Mouse (Mus musculus) gastrocnemius, postnatal 25 days (tissue): Measurements from ENCODE around the gene Luc7l3. TPM values are rescaled to one million over a fixed set of nuclear protein-coding genes. Genes with fewer than 3 reads are reported as not detected.

ENCODE experiments used
- DNase-seq: peaks from one replicate; pipeline ENCODE4 v3.0.0; 2022
- total RNA-seq, 2 experiments: library from RNA; stranded (reverse); gene quantifications; 1 replicate in 1 of 2; 2 replicates in 1 of 2; pipeline ENCODE4 v1.2.3; 2021

Luc7l3 gene
- total RNA-seq, 2 experiments from 2014 or later, result 33.9 to 36.3 TPM

DNA sequence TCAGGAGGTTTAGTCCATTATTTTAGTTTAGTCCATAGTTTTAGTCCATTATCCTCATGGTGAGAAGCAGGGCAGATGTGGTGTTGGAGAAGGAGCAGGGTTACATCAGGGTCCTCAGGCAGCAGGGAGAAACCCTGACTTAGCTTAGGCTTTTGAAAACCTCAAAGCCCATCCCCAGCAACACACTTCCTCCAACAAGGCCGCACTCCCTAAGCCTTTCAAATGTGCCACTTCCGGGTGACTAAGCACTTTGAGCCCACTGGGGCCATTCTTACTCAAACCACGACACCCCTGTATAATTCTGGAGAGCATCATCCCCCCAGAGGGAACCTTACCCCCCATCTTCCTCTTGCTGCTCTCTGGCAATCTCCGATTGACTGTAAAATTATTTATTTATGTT is 62.0 kb downstream of the Luc7l3 start:
- no peak for DNase-seq

DNA sequence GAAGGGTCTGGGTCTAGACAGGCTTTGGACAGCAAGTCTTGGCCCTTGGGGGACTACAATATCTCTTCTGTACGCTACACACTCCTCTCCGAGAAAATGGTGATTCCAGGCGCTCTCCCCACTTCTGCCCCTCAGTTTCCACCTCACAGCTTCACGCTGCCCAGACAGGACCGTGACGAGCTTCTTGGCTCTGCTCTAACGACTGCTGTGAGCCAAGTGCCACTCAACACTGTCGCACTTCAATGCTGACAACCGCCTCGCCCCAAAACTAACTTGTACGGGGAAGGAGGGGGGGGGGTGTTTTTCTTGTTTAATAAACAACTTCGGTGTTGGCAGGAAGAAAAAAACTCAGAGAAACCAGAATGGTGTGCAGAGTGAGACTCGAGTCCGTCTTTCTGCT is 63.8 kb downstream of the Luc7l3 start:
- DNase-seq, result no peak

DNA sequence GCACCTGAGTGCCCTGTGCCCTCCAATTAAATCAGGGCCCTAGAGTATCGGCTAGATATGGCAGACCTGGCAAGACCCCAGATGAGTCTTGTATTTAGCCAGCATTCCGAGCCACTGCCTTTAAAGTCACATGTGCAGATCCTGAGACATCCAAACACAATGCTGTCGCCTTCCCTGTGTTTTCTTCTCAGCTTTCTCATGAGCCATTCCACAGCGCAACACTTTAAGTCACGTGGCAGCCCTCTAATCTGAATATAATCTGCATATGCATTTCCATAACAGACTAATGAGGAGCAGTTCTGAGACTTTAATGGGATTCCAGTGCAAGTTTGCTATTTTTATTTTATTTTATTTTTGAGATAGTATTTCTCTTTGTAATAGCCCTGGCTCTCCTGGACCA is 66.1 kb downstream of the Luc7l3 start:
- DNase-seq, result no peak

DNA sequence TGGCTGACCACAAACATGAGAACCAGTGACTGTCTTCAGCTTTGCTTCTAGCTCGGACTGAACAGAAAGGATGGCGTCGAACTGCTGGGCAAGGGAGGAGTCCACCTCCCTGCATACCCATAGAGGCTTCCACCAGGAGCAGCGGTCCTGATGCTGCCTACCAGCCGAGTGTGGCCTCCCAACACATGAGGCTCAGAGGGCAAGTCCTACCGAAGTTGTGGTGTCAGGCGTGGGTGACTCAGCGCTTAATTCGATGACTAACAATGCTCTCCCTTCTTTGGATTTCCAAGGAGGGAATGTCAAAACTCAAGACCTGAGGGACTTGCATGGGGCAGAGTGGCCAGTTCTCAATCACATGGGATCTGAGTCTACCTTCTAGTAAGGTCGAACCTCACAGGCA is 68.1 kb downstream of the Luc7l3 start:
- DNase-seq, result no peak

DNA sequence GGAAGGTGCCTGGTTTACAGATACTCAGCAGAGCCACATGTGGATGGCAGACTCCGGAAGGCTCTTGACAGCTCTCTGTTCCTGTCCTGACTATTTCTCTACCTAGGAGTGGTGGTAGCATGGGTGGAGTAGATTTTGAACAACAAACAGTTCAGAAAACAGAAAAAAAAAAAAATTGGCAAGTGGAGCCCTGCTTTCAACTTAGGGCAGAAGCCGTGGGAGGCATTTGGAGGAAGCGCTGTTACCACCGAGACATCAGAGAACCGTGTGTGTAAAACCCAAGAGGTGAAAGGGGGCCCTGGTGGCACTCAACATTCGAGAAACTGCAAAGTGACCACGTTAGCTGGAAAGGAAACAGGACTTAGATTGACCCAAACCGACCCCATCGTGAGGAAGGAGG is 68.6 kb downstream of the Luc7l3 start:
- no peak for DNase-seq

DNA sequence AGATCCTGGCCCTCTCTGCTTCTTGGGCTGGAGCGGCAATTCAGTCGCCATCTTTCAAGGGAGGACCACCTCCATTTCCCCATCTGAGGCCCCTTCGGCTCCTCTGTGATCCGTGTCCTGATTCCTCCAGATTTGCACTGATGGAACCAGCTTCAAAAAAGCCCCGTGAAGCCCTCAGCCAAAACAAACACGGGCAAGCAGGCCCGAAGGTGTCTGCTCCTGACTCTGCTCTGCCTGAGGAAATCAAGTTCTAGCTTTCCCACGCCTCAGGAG is 75.1 kb downstream of the Luc7l3 start:
- no peak for DNase-seq

DNA sequence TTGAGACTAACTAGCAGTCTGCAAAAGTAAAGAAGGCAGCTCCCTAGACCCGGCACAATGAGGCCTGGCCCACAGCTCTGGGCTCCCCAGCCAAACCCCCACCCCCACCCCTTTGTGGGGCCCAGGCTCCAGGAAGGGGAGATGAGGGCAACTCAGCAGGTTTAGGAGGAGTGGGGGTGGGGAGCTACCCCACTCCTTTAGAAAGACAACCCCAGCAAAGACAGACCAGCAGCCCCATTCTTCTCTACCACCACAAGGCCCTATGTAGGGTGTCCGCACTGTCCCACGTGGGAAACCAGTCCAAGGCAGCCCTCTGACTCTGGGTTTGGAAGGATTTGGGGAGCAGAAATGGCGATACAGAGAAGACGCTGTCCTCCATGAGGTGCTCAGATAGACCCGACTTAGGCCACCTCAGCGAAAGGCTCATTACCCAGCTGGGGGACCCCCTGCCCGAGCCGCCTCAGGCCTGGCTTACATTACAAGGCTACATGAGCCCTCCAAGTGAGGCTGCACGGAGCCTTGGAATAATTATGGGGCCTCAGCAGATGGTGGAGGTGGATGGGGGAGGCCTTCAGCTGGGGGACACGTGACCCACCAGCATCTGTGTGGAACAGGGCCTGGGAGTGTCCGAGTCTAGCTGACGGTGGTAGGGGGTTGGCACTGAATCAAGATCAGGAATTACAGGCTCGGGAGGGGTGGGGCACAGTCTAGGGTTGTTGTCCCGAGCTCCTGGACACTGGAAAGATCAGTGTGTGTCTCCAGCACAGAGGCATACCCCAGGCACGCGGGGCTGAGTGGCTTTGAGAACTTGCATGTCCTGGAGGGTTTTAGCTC is 75.6 kb downstream of the Luc7l3 start, which contains the start of gene Wfikkn2:
Wfikkn2 (minus strand) TSS at position 51 of the 834 bp plus-strand sequence.
- DNase-seq, result no peak

DNA sequence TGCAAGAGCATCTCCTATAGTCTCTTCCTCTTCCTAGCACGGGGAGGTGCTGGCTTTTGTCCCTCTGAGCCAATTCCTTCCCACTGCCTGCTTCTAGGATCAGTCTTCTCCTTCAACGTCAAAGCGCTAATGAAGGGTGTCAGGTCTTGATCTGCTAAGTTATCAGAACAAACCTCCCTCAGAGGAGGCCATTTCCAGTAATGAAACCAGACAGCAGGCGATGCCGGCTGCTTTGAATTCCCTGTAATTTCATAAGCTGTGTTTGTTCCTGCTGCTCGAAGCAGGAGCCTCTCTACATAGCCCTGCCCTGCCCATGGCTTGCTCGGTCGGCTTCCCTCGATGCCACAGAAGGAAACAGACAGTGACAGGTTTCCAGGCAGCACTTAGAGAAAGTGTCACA is 77.4 kb downstream of the Luc7l3 start:
- no peak for DNase-seq

DNA sequence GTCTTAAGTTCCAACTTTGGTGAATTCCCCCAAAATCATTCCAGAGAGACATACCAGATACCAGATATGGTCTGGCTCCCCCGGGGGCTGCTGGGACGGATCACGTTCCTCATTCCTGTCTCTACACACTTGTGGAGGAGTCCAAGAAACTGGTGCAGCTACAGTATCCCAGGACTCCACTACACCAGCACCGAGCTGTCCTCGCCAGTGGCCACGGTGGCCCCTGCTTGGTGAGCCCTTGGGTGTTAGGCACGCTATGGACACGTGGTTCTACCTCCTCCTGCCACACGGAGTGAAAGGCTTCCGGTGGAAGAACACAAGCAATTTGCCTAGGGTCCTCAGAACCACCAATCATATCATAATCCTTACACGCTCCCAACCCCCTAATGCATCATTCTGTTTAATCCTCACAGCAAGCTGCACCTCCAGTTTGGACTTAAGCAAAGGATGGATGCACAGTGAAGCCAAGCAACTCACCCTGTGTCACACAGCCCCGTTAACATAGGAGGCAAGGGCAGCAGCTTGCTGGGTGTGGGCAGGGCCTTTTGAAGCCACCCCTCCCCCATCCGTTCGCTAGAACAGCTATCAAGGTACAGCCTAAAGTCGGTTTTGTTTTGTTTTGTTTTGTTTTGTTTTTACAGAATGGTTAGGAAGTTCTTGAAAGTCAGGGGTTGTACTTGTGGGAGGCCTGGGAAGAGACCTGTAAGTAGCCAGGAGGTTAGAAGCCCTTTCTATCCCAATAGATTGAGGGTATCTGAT is 78.2 kb downstream of the Luc7l3 start:
- DNase-seq, result no peak

DNA sequence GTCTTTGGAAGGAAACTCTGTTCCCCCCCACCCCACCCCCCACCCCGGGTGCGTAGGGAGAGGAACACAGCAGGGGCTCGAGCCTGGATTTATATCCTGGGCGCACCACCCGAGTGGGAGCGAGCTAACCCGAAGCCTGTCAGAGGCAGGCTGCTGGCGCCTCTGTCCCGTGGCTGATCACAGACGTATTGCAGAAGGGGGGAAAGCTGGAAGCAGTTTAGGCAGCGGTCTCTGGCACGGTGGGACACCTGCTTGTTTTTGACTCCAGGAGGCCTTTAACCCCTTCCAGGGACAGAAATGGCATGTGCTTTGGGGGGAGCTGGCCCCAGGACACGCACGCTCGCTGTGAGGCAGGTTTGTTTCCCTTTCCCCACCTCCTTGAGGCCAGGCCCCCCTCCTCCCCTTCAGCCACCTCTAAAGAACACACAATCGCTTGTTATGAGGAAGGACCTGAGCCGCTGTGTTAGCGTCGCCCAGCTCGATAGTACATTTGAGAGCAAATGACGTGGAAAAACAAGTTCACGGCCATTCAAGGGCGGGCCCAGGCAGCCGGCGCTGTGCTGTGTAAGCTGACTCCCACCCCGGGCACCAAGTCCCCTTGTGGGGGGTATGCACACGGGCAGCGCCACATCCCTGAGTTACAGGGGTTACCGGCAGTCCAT is 78.9 kb downstream of the Luc7l3 start:
- DNase-seq, result peak; percentile 32

DNA sequence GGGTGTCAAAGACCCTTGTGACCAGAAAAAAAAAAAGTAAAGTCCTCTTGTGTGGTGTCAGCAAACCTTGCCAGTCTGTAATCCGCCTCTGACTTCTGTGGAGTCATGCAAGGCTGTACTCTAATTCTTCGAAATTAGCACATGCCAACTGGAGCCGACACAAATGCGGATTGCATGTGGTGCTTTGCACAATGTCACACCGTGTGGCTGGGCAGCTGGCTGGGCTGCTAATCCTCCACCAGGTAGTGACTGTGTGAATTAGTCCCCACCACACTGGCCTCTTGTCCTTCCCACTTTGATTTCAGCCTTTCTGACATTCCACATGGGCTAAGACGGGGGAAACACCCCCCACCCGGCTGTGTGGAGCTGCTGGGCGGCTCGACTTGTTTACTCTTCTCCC is 82.1 kb downstream of the Luc7l3 start:
- DNase-seq, result no peak

DNA sequence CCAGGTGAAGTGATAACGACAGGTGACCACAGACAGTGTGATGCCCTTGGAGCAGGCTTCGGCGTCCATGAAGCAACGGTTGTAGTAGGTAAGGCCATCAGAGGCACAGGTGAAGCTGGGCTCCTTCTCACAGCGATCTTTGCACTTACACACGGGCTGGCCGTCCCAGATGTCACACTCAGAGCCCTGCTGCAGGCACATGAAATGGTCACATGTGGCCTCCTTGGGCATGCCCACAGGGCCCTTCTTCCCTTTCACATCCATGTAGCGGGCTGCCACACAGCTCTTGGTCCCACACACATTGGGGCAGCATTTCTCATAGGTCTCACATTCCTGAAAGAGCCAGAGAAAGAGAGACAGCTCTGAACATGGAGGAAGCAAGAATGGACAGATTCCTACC is 83.0 kb downstream of the Luc7l3 start:
- no peak for DNase-seq

Other genes with a start within 250 kb of the Luc7l3 start
- 100 to 1,000 TPM; 136 to 169 TPM for gene Tob1, start 110.5 kb downstream of the Luc7l3 start, total RNA-seq
- gene Wfikkn2, start 76.0 kb downstream of the Luc7l3 start, total RNA-seq, result 1 to 10 TPM; 4.1 to 5.8 TPM
- not detected for gene Gm21885, start 40.1 kb downstream of the Luc7l3 start, total RNA-seq
- 100 to 1,000 TPM; 191 to 205 TPM for gene Ankrd40, start 6.0 kb upstream of the Luc7l3 start, total RNA-seq
- gene Abcc3, start 71.0 kb upstream of the Luc7l3 start, total RNA-seq, result under 1 TPM; 0.90 to 0.94 TPM
- 1 to 10 TPM; 2.0 to 3.2 TPM for gene Cacna1g, start 152.2 kb upstream of the Luc7l3 start, total RNA-seq
- gene Spata20, start 164.2 kb upstream of the Luc7l3 start, total RNA-seq, result not detected
- under 1 TPM; 0.08 to 0.43 TPM for gene Epn3, start 178.0 kb upstream of the Luc7l3 start, total RNA-seq
- gene Mycbpap, start 199.8 kb upstream of the Luc7l3 start, total RNA-seq, result not detected
- 1 to 10 TPM; 2.6 to 4.1 TPM for gene Rsad1, start 227.3 kb upstream of the Luc7l3 start, total RNA-seq
- 10 to 100 TPM in 1 of 2 experiments, 1 to 10 TPM in 1; 5.4 to 17.5 TPM for gene Chad, start 243.1 kb upstream of the Luc7l3 start, total RNA-seq